Mouse (Mus musculus) T-cell, adult 66 days (primary cell): ENCODE measurements around the gene Gm11639. TPM values are rescaled to one million over a fixed set of nuclear protein-coding genes. Genes with fewer than 3 reads are reported as not detected.

ENCODE experiments used
- total RNA-seq, 2 experiments: library from RNA; stranded (reverse); gene quantifications; 3 replicates in 1 of 2; 4 replicates in 1 of 2; pipeline ENCODE4 v1.2.4; 2023

Gm11639 gene
- total RNA-seq = under 1 TPM; 0.09 to 0.33 TPM

GRCm38 (mm10) chr11:104685548-104685947 is at the start of gene Gm11639:
TSS of gene Gm11639 (plus strand) at chr11:104685707.

GRCm38 (mm10) chr11:105063292-105063691 is 377.8 kb downstream of the Gm11639 start, which contains the start of gene Efcab3:
TSS of gene Efcab3 (plus strand) at chr11:105063592.

GRCm38 (mm10) chr11:105125735-105126519 is 440.4 kb downstream of the Gm11639 start, which contains the start of gene Mettl2:
TSS of gene Mettl2 (plus strand) at chr11:105126425.

GRCm38 (mm10) chr11:105146593-105146992 is 461.1 kb downstream of the Gm11639 start, which contains the start of gene Gm10842:
TSS of gene Gm10842 (plus strand) at chr11:105146893.

Other genes with a start within 250 kb of the Gm11639 start
- 100 to 1,000 TPM; 129 to 130 TPM for gene Kansl1, start 216.8 kb upstream of the Gm11639 start, total RNA-seq
- gene Cdc27, start 135.1 kb upstream of the Gm11639 start, total RNA-seq = 10 to 100 TPM; 35.6 to 46.6 TPM
- gene Myl4, start 135.0 kb upstream of the Gm11639 start, total RNA-seq = 1 to 10 TPM; 3.4 to 3.7 TPM
- gene Itgb3, start 77.7 kb upstream of the Gm11639 start, total RNA-seq = 10 to 100 TPM; 89.1 to 96.8 TPM